Mouse (Mus musculus): ENCODE data around the gene Gfra1. TPM values are rescaled to one million over a fixed set of nuclear protein-coding genes. Genes with fewer than 3 reads are reported as not detected.

Gfra1 gene
- total RNA-seq, 1 experiment from 2014 or later = not detected

GRCm38 (mm10) chr19:58220061-58220831 is 235.5 kb downstream of the Gfra1 start:
- no peak for ATAC-seq (replicated peaks; ENCODE audit: insufficient number of reproducible peaks, low FRiP score, low TSS enrichment, poor library complexity, severe bottlenecking)

GRCm38 (mm10) chr19:58217591-58217990 is 238.1 kb downstream of the Gfra1 start:
- no peak for ATAC-seq (replicated peaks; ENCODE audit: insufficient number of reproducible peaks, low FRiP score, low TSS enrichment, poor library complexity, severe bottlenecking)

GRCm38 (mm10) chr19:58206496-58207044 is 249.1 kb downstream of the Gfra1 start:
- no peak for ATAC-seq (replicated peaks; ENCODE audit: insufficient number of reproducible peaks, low FRiP score, low TSS enrichment, poor library complexity, severe bottlenecking)

DNA sequence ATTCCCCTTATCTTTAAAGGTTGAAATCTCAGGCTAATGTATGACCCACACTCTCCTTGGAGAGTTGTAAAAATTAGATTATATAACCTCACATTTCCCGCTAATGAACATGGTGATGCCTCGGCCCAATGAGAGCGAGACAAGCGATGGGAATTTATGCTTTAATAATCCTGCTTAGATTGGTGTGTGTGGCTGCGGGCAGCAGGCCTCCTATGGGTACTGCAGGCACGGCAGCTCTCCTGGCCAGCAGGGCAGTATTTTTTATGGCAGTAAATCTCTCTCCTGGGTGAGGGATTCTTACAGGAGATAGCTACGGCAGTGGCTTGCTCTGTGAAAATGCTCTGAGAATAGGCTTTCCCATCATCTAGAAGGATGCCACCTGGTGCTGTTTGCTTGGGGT is 250.2 kb downstream of the Gfra1 start:
- no peak for ATAC-seq (replicated peaks; ENCODE audit: insufficient number of reproducible peaks, low FRiP score, low TSS enrichment, poor library complexity, severe bottlenecking)

DNA sequence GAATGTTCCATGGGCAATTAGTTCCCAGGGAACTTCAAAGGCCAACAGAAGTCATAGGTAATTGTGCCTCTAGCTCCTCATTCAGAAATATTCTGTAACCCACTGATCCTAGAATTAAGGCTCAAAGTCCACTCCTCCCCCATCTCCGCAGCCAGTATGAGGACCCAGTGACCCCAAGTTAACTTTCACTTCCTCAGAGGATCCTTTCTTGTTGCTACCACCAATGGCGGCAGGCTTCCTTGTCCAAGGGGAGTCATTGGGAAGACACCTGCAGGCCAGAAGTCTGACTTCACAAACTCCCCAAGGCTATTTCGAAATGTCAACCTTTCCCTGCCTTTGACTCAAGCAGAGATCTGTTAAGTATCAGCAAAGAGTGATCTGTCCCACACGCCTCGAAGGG is 253.1 kb downstream of the Gfra1 start:
- no peak for ATAC-seq (replicated peaks; ENCODE audit: insufficient number of reproducible peaks, low FRiP score, low TSS enrichment, poor library complexity, severe bottlenecking)

- ATAC-seq (replicated peaks; ENCODE audit: insufficient number of reproducible peaks, low FRiP score, low TSS enrichment, poor library complexity, severe bottlenecking) = no peak
Measured at GRCm38 (mm10) chr19:58199679-58200078, 256.0 kb downstream of the Gfra1 start.

DNA sequence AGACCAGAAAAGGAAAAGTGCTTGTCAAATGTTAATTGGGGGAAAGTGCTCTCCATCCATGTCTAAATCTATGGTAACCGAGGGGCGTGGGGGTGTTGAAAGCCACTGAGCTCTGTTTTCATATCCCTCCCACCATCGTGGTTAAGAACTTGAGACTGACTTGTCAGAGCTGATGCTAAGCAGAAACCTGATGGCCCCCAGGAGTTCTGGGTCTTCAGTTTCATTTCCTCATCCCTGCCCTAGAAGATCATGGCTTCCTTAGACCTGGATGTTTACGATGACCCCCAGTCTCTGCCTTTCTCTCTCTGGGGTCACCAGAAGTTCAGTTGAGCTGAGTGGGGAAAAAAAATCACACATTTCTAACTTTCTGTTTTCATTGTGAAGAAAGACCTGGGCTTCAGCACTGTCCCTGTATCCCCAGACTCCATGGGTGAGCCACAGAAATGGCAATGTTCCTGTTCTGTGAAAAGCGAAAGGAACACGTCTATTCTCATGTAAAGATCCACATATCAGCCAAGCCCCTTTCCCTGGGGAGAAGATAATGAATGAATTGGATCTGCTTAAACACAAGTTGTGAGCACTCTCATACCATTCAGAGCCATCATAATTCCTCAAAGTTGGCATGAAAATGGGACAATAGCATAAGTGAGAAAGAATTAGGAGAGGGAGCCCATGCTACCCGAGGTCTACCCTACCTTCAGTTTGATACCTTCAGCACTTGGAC is 261.8 kb downstream of the Gfra1 start:
- ATAC-seq (replicated peaks; ENCODE audit: insufficient number of reproducible peaks, low FRiP score, low TSS enrichment, poor library complexity, severe bottlenecking) = 0 out of 2 replicates have a peak, but pooled peaks have one; percentile 35

GRCm38 (mm10) chr19:58190947-58191346 is 264.8 kb downstream of the Gfra1 start:
- no peak for ATAC-seq (replicated peaks; ENCODE audit: insufficient number of reproducible peaks, low FRiP score, low TSS enrichment, poor library complexity, severe bottlenecking)

DNA sequence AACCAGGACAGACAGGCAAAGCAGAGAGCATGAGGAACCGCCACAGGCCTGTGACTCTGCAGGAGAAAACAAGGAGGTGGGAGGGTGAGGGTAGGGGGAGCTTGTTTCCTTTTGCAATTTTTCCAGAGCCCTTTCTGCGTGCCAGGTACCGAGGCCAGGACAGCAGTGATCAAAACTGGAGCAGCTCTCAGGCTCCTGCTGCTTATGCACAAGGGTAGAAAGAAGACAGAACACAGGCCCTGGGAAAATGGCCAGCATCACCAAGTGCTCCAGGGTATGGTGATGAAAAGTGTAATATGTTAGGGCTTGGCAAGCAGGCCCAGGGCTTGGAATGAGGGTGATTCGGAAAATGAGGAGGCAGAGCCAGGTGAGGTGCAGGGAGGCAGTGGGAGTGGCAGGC is 269.2 kb downstream of the Gfra1 start:
- ATAC-seq (replicated peaks; ENCODE audit: insufficient number of reproducible peaks, low FRiP score, low TSS enrichment, poor library complexity, severe bottlenecking) = no peak

Other genes starting within 250 kb of the Gfra1 start
- gene Ccdc172, start 56.1 kb upstream of the Gfra1 start, total RNA-seq (2017) = not detected in 3 replicates
- not detected in 3 replicates for gene Pnlip, start 196.6 kb upstream of the Gfra1 start, total RNA-seq (2017)

Data from monocyte, adult 5-6 weeks (primary cell).